Mouse (Mus musculus) lung, postnatal 0 days (tissue): ENCODE measurements around the gene Gm9508. TPM values are rescaled to one million over a fixed set of nuclear protein-coding genes. Genes with fewer than 3 reads are reported as not detected.
"Not testable (repeated sequence)": the region's sequence is repeated elsewhere in the genome, so short reads cannot be mapped to it uniquely, and the experiment has no call there.

Experiments
- ATAC-seq: fragments of 200-750 bp; cut with Nextera tagmentation; 2 replicates; pipeline ENCODE4 v1.8.0; 2017; ENCODE audit warnings: moderate library complexity
- DNase-seq: peaks from one replicate; pipeline ENCODE4 v3.0.0-alpha.2; 2016; ENCODE audit warnings: low spot score
- H3K27ac ChIP-seq: fragments of 300-500 bp; sonication (generic); 2 replicates; pipeline ENCODE4 v1.5.1; 2014; ENCODE audit warnings: antibody characterized with exemption, mild to moderate bottlenecking, low read length, mixed read lengths
- H3K27me3 ChIP-seq: fragments of 300-500 bp; sonication (generic); replicated peaks from 2 replicates; pipeline ENCODE4 v1.6.1; 2014; ENCODE audit warnings: low read length, mixed read lengths; ENCODE audit not compliant: insufficient read depth
- H3K36me3 ChIP-seq: fragments of 300-500 bp; sonication (generic); 2 replicates; pipeline ENCODE4 v1.6.1; 2014; ENCODE audit warnings: low read length, mixed read lengths; ENCODE audit not compliant: insufficient read depth
- H3K4me1 ChIP-seq: fragments of 300-500 bp; sonication (generic); 2 replicates; pipeline ENCODE4 v1.6.1; 2014; ENCODE audit warnings: antibody characterized with exemption, low read depth, low read length, mixed read lengths; ENCODE audit not compliant: insufficient read depth
- H3K4me2 ChIP-seq: fragments of 300-500 bp; sonication (generic); replicated peaks from 2 replicates; pipeline ENCODE4 v1.6.1; 2014; ENCODE audit warnings: low read depth, mild to moderate bottlenecking, low read length, moderate library complexity, mixed read lengths
- H3K4me3 ChIP-seq: fragments of 300-500 bp; sonication (generic); 2 replicates; pipeline ENCODE4 v1.5.1; 2014; ENCODE audit warnings: low read depth, low read length
- H3K9ac ChIP-seq: fragments of 300-500 bp; sonication (generic); replicated peaks from 2 replicates; pipeline ENCODE4 v1.6.1; 2014; ENCODE audit warnings: low read depth, mild to moderate bottlenecking
- H3K9me3 ChIP-seq: fragments of 300-500 bp; sonication (generic); 2 replicates; pipeline ENCODE4 v1.6.1; 2016; ENCODE audit warnings: low read length, mixed read lengths
- CTCF ChIP-seq: IDR thresholded peaks from 2 replicates; pipeline ENCODE4 v1.5.1; 2016; ENCODE audit warnings: antibody characterized with exemption, mild to moderate bottlenecking
- EP300 ChIP-seq: IDR thresholded peaks from 2 replicates; pipeline ENCODE4 v1.6.1; 2016; ENCODE audit warnings: antibody characterized with exemption, mild to moderate bottlenecking, control low read depth
- WGBS: fragments of 180-500 bp; shearing (Covaris S2); extraction: QIAGEN DNeasy Blood & Tissue Kit; methylation state at CpG from one replicate; pipeline ENCODE4 v1.1.7; 2014; 5-methylcytosine and 5-hydroxymethylcytosine counted together
- polyA plus RNA-seq: library from polyadenylated mRNA; unstranded; fragments of >200 nt; fragmentation: Nextera tagmentation; extraction: Ambion mirVana; gene quantifications from 2 replicates; pipeline ENCODE4 v1.2.1, GENCODE M21; 2015

Gene Gm9508
- polyA plus RNA-seq, 1 experiment from 2014 or later, result not detected

GRCm38 (mm10) chr10:77726186-77726585 is 29.2 kb upstream of the Gm9508 start, which contains the start of gene Gm10100:
Gene Gm10100 (plus strand): TSS chr10:77726486.
- Histone ChIP-seq H3K4me1 (no peaks in the 10 kb centered on the region), H3K9ac (no peak within 1 kb of the TSS), H3K36me3 (no peaks in the 10 kb centered on the region), H3K27ac (no peak within 1 kb of the TSS), H3K4me2 (no peak within 1 kb of the TSS), H3K27me3 (no peaks in the 10 kb centered on the region), H3K9me3 (no peaks in the 10 kb centered on the region), H3K4me3 (no peak within 1 kb of the TSS)
- WGBS, result 10% methylated on average over 3 of the region's 3 CpGs
- ATAC-seq (no peak), DNase-seq (no peak)
- TF ChIP-seq CTCF (no peak), EP300 (no peak)

- no peak overlapping the region for H3K27ac ChIP-seq
- no peaks in the 10 kb centered on the region for H3K4me1 ChIP-seq
- H3K9ac ChIP-seq, result no peak overlapping the region
- no peak overlapping the region for H3K4me2 ChIP-seq
- no peaks in the 10 kb centered on the region for H3K36me3 ChIP-seq
- ATAC-seq (no peak), DNase-seq (no peak)
- no peak overlapping the region for H3K4me3 ChIP-seq
- H3K27me3 ChIP-seq, result no peaks in the 10 kb centered on the region
- 70% methylated on average over 8 of the region's 8 CpGs for WGBS
- TF ChIP-seq CTCF (peak; percentile 7; the same call in 1 of the 2 replicates), EP300 (no peak)
- no peaks in the 10 kb centered on the region for H3K9me3 ChIP-seq
Measured at GRCm38 (mm10) chr10:77724855-77725254, 27.8 kb upstream of the Gm9508 start.

GRCm38 (mm10) chr10:77720299-77720698 is 23.3 kb upstream of the Gm9508 start, which contains the start of gene Krtap12-1:
Gene Krtap12-1 (plus strand): TSS chr10:77720599.
- H3K4me3 ChIP-seq, H3K9ac ChIP-seq, H3K4me2 ChIP-seq, H3K36me3 ChIP-seq, H3K4me1 ChIP-seq, H3K9me3 ChIP-seq, DNase-seq, H3K27ac ChIP-seq, H3K27me3 ChIP-seq, ATAC-seq: not testable (repeated sequence)
- WGBS, result 73% methylated on average over 1 of the region's 1 CpGs

- H3K27ac ChIP-seq, result no peak within 1 kb of the TSS
- no peak within 1 kb of the TSS for H3K9ac ChIP-seq
- DNase-seq (no peak), ATAC-seq (no peak)
- H3K27me3 ChIP-seq, result no peaks in the 10 kb centered on the region
- H3K9me3 ChIP-seq, result no peaks in the 10 kb centered on the region
- 65% methylated on average over 1 of the region's 1 CpGs for WGBS
- TF ChIP-seq EP300 (no peak), CTCF (no peak)
- no peak within 1 kb of the TSS for H3K4me3 ChIP-seq
- H3K36me3 ChIP-seq, result no peaks in the 10 kb centered on the region
- no peaks in the 10 kb centered on the region for H3K4me1 ChIP-seq
- H3K4me2 ChIP-seq, result no peak within 1 kb of the TSS
Measured at GRCm38 (mm10) chr10:77715507-77715906, 18.5 kb upstream of the Gm9508 start, which contains the start of gene Gm10142. Gene Gm10142 (plus strand): TSS chr10:77715807.

GRCm38 (mm10) chr10:77713734-77714133 is 16.7 kb upstream of the Gm9508 start:
- WGBS, result 45% methylated on average over 4 of the region's 4 CpGs
- no peak for ATAC-seq
- Histone ChIP-seq H3K9me3 (no peaks in the 10 kb centered on the region), H3K4me1 (no peaks in the 10 kb centered on the region), H3K27ac (no peak overlapping the region), H3K9ac (no peak overlapping the region), H3K36me3 (no peaks in the 10 kb centered on the region), H3K27me3 (no peaks in the 10 kb centered on the region), H3K4me3 (no peak overlapping the region), H3K4me2 (no peak overlapping the region)
- DNase-seq, result no peak
- TF ChIP-seq CTCF (no peak), EP300 (no peak)

- not testable (repeated sequence) for H3K9ac ChIP-seq, H3K27ac ChIP-seq, H3K4me3 ChIP-seq, ATAC-seq, H3K4me1 ChIP-seq, DNase-seq, H3K4me2 ChIP-seq, H3K27me3 ChIP-seq, H3K36me3 ChIP-seq, H3K9me3 ChIP-seq
Measured at GRCm38 (mm10) chr10:77711157-77711556, 14.1 kb upstream of the Gm9508 start, which contains the start of gene Gm10024. Gene Gm10024 (plus strand): TSS chr10:77711457.

- H3K4me3 ChIP-seq, result no peak overlapping the region
Measured at GRCm38 (mm10) chr10:77709831-77710230, 12.8 kb upstream of the Gm9508 start.

More at GRCm38 (mm10) chr10:77709831-77710230, 12.8 kb upstream of the Gm9508 start:
- Histone ChIP-seq H3K4me2 (no peak overlapping the region), H3K9me3 (no peaks in the 10 kb centered on the region), H3K4me1 (no peaks in the 10 kb centered on the region), H3K27me3 (no peaks in the 10 kb centered on the region), H3K9ac (no peak overlapping the region), H3K27ac (no peak overlapping the region), H3K36me3 (no peaks in the 10 kb centered on the region)
- ATAC-seq, result no peak
- WGBS, result 63% methylated on average over 3 of the region's 3 CpGs
- TF ChIP-seq CTCF, result peak; percentile 26
- no peak for TF ChIP-seq EP300
- DNase-seq, result no peak
